Mouse (Mus musculus) limb, embryonic 14.5 days (tissue): ENCODE measurements around the gene Gm37240. TPM values are rescaled to one million over a fixed set of nuclear protein-coding genes. Genes with fewer than 3 reads are reported as not detected.

Source experiments
- ATAC-seq: fragments of 200-750 bp; cut with Nextera tagmentation; 2 replicates; pipeline ENCODE4 v1.8.0; 2017; ENCODE audit warnings: low read depth, moderate number of reproducible peaks, moderate TSS enrichment; ENCODE audit not compliant: low FRiP score
- DNase-seq: peaks from one replicate; pipeline ENCODE4 v3.0.0-alpha.2; 2015; ENCODE audit warnings: low spot score
- H3K27ac ChIP-seq: fragments of 300-500 bp; sonication (generic); replicated peaks from 2 replicates; pipeline ENCODE4 v1.5.1; 2014; ENCODE audit warnings: low read depth, mild to moderate bottlenecking, low read length, moderate library complexity, mixed read lengths
- H3K27me3 ChIP-seq: fragments of 300-500 bp; sonication (generic); 2 replicates; pipeline ENCODE4 v1.6.1; 2014; ENCODE audit warnings: low read length, mixed read lengths; ENCODE audit not compliant: control insufficient read depth, insufficient read depth
- H3K36me3 ChIP-seq: fragments of 300-500 bp; sonication (generic); 2 replicates; pipeline ENCODE4 v1.6.1; 2014; ENCODE audit warnings: mild to moderate bottlenecking, low read length, moderate library complexity, mixed read lengths; ENCODE audit not compliant: control insufficient read depth, insufficient read depth
- H3K4me1 ChIP-seq: fragments of 300-500 bp; sonication (generic); 2 replicates; pipeline ENCODE4 v1.6.1; 2014; ENCODE audit warnings: antibody characterized with exemption, low read length, mixed read lengths; ENCODE audit not compliant: control insufficient read depth, insufficient read depth
- H3K4me2 ChIP-seq: fragments of 300-500 bp; sonication (generic); replicated peaks from 2 replicates; pipeline ENCODE4 v1.6.1; 2014; ENCODE audit warnings: low read depth, mild to moderate bottlenecking, low read length, moderate library complexity; ENCODE audit not compliant: severe bottlenecking
- H3K4me3 ChIP-seq: fragments of 300-500 bp; sonication (generic); replicated peaks from 2 replicates; pipeline ENCODE4 v1.5.1; 2014; ENCODE audit warnings: low read length
- H3K9ac ChIP-seq: fragments of 300-500 bp; sonication (generic); 2 replicates; pipeline ENCODE4 v1.6.1; 2014; ENCODE audit warnings: mild to moderate bottlenecking, low read depth, low read length, moderate library complexity; ENCODE audit not compliant: severe bottlenecking
- H3K9me3 ChIP-seq: fragments of 300-500 bp; sonication (generic); 2 replicates; pipeline ENCODE4 v1.6.1; 2016; ENCODE audit warnings: low read length; ENCODE audit not compliant: control insufficient read depth
- POLR2A ChIP-seq: fragments of 200-500 bp; IDR thresholded peaks from 2 replicates; pipeline ENCODE4 v1.8.0; 2012; ENCODE audit warnings: inconsistent platforms, mild to moderate bottlenecking, moderate library complexity, borderline replicate concordance; ENCODE audit not compliant: insufficient read depth, insufficient read length; ENCODE audit errors: extremely low read depth
- WGBS: fragments of 180-500 bp; shearing (Covaris S2); extraction: QIAGEN DNeasy Blood & Tissue Kit; methylation state at CpG from one replicate; pipeline ENCODE4 v1.1.7; 2014; 5-methylcytosine and 5-hydroxymethylcytosine counted together
- polyA plus RNA-seq, 2 experiments: library from polyadenylated mRNA; depleted of rRNA in 1 of 2; stranded (reverse) in 1 of 2; unstranded in 1 of 2; fragments of >200 nt; fragmentation: Nextera tagmentation in 1 of 2; extraction: Ambion mirVana in 1 of 2; gene quantifications; 2 replicates each; pipeline versions ENCODE4 v1.2.1 to v1.2.3; 2012 to 2014

Gene Gm37240
- polyA plus RNA-seq, 2 experiments: 2.0 to 13.4 TPM

DNA sequence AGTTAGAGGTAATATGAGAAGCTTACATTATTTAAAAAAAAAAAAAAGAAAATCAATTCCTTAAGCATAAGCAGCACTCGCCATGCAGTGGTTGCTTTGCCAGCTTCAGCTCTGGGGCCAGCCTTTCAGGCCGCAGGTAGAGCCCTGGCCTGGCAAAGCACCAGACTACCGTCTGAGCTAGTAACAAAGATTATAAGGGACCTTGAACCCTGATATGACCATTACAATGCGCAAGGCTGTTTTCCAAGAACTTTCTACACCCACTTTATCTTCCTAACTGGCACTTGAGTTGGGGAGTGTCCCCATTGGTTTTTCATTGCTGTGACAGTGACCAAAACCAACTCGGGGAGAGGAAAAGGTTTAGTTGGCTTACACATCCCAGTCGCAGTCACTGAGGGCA, 690.2 kb downstream of the Gm37240 start:
- no peaks in the 10 kb centered on the region for H3K9me3 ChIP-seq
- TF ChIP-seq POLR2A: no peak
- no peak overlapping the region for H3K27ac ChIP-seq
- H3K27me3 ChIP-seq: no peaks in the 10 kb centered on the region
- 75% methylated on average over 6 of the region's 6 CpGs for WGBS
- ATAC-seq (no peak), DNase-seq (no peak)
- no peaks in the 10 kb centered on the region for H3K36me3 ChIP-seq
- no peak overlapping the region for H3K9ac ChIP-seq
- no peak overlapping the region for H3K4me2 ChIP-seq
- H3K4me1 ChIP-seq: no peaks in the 10 kb centered on the region
- H3K4me3 ChIP-seq: no peak overlapping the region

DNA sequence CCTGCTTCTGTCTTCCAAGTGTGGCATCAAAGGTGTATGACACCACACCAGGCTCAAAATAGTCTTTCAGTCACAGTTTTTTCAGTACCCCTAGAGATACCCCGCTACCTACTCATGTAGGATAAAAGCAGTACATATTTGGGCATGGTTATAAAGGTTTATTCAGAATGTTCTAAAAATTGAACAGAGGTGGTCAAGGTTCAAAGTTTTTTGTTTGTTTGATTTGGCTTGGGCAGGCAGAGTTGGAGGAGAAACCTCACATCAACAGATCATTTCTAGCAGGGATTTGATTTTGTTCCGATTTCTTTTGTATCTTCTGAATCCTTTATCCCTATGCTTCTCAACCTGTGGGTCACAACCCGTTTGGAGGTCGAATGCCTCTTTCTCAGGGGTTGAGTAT, 690.7 kb downstream of the Gm37240 start:
- DNase-seq: no peak
- no peak overlapping the region for H3K4me3 ChIP-seq
- no peaks in the 10 kb centered on the region for H3K36me3 ChIP-seq
- ATAC-seq: no peak
- no peak overlapping the region for H3K9ac ChIP-seq
- no peaks in the 10 kb centered on the region for H3K4me1 ChIP-seq
- H3K27ac ChIP-seq: no peak overlapping the region
- H3K4me2 ChIP-seq: no peak overlapping the region
- H3K27me3 ChIP-seq: no peaks in the 10 kb centered on the region
- no peaks in the 10 kb centered on the region for H3K9me3 ChIP-seq
- no peak for TF ChIP-seq POLR2A
- WGBS: 86% methylated on average over 4 of the region's 4 CpGs

DNA sequence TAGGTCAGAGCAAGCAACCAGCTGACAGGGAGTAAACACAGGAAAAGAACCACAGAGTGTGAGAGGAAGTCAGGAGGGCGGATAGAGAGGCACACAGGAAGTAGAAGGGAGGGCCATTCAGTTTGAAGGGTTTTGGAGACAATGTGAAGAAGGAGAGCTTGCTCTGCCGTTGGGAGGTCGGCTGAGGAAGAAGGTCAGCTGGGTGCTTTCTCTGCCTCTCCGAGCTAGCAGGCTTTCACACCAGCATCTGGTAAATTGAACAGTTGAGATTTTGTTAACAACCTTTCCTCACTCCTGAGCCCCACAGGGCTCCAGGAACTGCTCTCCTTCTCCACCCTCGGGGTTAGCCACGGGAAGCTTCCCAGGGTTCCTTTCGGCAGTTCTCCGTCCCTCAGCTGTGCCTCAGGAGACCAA, 692.2 kb downstream of the Gm37240 start:
- no peak for ATAC-seq
- Histone ChIP-seq H3K4me3 (no peak overlapping the region), H3K36me3 (no peaks in the 10 kb centered on the region), H3K9me3 (no peaks in the 10 kb centered on the region), H3K27me3 (no peaks in the 10 kb centered on the region), H3K4me1 (no peaks in the 10 kb centered on the region), H3K9ac (no peak overlapping the region), H3K4me2 (0 out of 2 replicates have a peak overlapping the region, but pooled peaks have one; percentile 9), H3K27ac (no peak overlapping the region)
- no peak for TF ChIP-seq POLR2A
- no peak for DNase-seq
- WGBS: 53% methylated on average over 8 of the region's 8 CpGs

DNA sequence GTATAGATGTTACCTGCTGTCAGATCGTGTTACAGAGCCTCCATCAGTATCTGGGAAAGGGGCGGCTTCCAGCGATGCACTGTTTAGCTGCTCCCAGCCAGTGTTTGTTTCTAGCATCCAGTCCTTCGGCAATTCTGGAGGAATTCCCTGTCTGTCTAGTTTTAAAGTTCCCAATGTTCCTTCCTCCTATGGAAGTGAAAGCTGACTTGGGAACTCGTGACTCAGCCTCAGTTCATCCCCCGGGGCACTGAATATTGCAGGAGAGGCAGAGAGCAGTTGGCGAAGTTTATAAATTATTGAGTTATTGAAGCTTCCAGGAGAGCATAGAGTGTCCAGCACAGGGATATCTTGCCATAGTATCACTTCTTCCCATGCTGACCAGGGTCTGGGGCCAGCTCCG, 697.5 kb downstream of the Gm37240 start:
- Histone ChIP-seq H3K9ac (no peak overlapping the region), H3K36me3 (no peaks in the 10 kb centered on the region), H3K27ac (no peak overlapping the region), H3K9me3 (no peaks in the 10 kb centered on the region), H3K27me3 (no peaks in the 10 kb centered on the region), H3K4me2 (no peak overlapping the region), H3K4me1 (peaks cover 18% of the 10 kb centered on the region), H3K4me3 (no peak overlapping the region)
- DNase-seq (no peak), ATAC-seq (no peak)
- 60% methylated on average over 8 of the region's 8 CpGs for whole genome bisulfite sequencing
- no peak for TF ChIP-seq POLR2A

DNA sequence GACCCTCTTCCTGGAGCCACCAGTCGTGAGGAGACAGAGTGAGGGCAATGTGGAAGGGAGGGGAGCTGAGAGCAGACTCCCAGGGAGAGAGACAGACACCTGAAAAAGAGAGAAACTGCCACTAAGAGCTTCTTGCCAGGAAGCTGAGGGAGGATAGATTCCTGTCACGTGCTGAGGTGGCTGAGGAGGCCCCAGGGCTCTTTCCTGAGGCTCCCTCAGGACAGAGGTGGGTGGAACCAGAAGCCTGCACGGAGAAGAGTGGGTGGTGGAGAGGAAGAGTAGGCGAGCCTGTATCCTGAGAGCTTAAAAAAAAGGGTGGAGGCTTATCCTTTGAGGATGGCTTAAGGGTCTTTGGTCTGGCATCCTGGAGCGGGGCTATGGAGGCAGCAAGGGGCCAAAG, 699.0 kb downstream of the Gm37240 start:
- WGBS: 34% methylated on average over 5 of the region's 5 CpGs
- no peak for TF ChIP-seq POLR2A
- no peaks in the 10 kb centered on the region for H3K36me3 ChIP-seq
- ATAC-seq (no peak), DNase-seq (no peak)
- H3K27ac ChIP-seq: no peak overlapping the region
- H3K4me3 ChIP-seq: no peak overlapping the region
- H3K9me3 ChIP-seq: no peaks in the 10 kb centered on the region
- no peak overlapping the region for H3K4me2 ChIP-seq
- H3K4me1 ChIP-seq: peaks cover 18% of the 10 kb centered on the region
- H3K9ac ChIP-seq: no peak overlapping the region
- H3K27me3 ChIP-seq: no peaks in the 10 kb centered on the region

DNA sequence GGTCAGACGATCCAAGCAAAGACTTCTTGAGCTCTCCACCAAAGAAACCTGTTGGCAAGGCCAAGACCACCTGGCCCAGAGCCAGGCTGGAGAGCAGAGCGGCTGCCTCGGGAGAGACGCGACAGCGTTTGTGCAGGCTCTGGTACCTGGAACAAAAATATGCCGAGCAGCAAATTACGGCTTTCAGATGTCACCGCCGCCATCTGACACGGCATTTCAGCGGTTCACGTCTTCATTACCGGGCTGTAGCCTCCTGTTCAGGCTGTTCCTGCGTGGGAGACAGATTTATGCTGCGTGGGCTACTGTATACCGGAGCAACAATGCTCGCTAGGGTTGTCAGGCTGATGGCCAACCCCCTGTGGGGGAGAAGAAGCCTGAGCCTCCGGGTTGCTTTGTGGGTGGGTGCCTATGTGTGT, 700.6 kb downstream of the Gm37240 start:
- DNase-seq (peak; percentile 38), ATAC-seq (no peak)
- Histone ChIP-seq H3K4me1 (peaks cover 18% of the 10 kb centered on the region), H3K4me3 (peak overlapping the region; percentile 13; the same call in 1 of the 2 replicates), H3K36me3 (no peaks in the 10 kb centered on the region), H3K9ac (no peak overlapping the region), H3K9me3 (no peaks in the 10 kb centered on the region), H3K4me2 (peak overlapping the region; percentile 47), H3K27ac (no peak overlapping the region), H3K27me3 (no peaks in the 10 kb centered on the region)
- TF ChIP-seq POLR2A: no peak
- WGBS: 19% methylated on average over 19 of the region's 19 CpGs
